12 mouse cellular contexts compared by ENCODE assay signal in the genomic region with DNA sequence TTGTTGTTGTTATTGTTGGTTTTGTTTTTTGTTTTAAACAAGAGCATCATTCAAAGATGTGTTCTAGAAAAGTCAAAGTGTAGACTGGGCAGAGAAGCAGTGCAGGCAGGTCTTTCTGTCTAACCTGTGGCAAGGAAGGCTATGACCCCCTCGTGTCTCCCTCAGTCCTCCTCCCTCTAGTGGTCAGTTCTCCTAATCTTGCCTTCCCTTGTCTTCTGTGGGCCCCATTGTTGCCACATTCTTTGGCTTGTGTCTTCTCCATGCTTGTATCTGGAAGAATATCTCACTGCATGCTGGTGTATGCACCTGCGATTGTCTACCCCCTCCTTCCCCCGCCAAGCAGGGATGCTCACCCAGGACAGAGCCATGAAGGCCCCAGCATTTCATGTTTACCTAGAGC.
A peak's percentile ranks its signal among the peaks of the same experiment; 100 is the strongest.
DNase-seq lines count a peak whose midpoint lies in the region; ATAC-seq and TF ChIP-seq lines count a peak whose summit lies in the region.
"Had no signal": no experiment of that assay in that cellular context is flagged by ENCODE, and none has a peak within 500 bp of the region (broad histone marks: within the 10 kb centered on the region; RNA-seq: fewer than 3 reads in every experiment).

No protein-coding gene starts in this region.

- no peaks in the 10 kb centered on the region for H3K4me1 ChIP-seq in bone marrow, adult 2 months (ENCODE audit: control insufficient read depth, insufficient read depth, low read length)
- H3K4me1 ChIP-seq: embryonic facial prominence, embryonic 13.5 days had no signal

- WGBS in bone marrow, adult 2 months, result 55% methylated on average over 3 of the region's 3 CpGs

- DNase-seq in layer of hippocampus, adult 2 months (ENCODE audit: low spot score in 2 of 2), result no peak
- no peak for DNase-seq in layer of hippocampus, adult 9-11 months
- DNase-seq in 3T3-L1 (ENCODE audit: low read depth, low spot score) (peak; percentile 26), 416B (ENCODE audit: low read depth) (peak; percentile 25)
- no peak for DNase-seq in cerebellum, postnatal 10 days
- DNase-seq: cerebellum, adult 9-10 months; kidney, adult 18-20 months had no signal

- H3K27ac ChIP-seq in layer of hippocampus, adult 2 months, result no peak overlapping the region
- no peak overlapping the region for H3K27ac ChIP-seq in bone marrow, adult 2 months (ENCODE audit: control insufficient read depth, insufficient read depth, low read depth, low read length, poor library complexity)
- H3K27ac ChIP-seq: embryonic facial prominence, embryonic 13.5 days; forebrain, embryonic 12.5 days; limb, embryonic 12.5 days had no signal

- no peak overlapping the region for H3K4me3 ChIP-seq in layer of hippocampus, adult 2 months
- no peak overlapping the region for H3K4me3 ChIP-seq in bone marrow, adult 2 months (replicated peaks; ENCODE audit: control insufficient read depth, low read depth, low read length)
- H3K4me3 ChIP-seq: embryonic facial prominence, embryonic 13.5 days; forebrain, embryonic 12.5 days; limb, embryonic 12.5 days had no signal

- ATAC-seq in activated CD4-positive, CD25-positive, alpha-beta regulatory T cell, adult 4 months, result no peak

- TF ChIP-seq CTCF in layer of hippocampus, adult 2 months (conservative IDR thresholded peaks at IDR 0.05), result peak; percentile 31
- TF ChIP-seq CTCF in bone marrow, adult 2 months (IDR thresholded peaks at IDR 0.05; ENCODE audit: control insufficient read depth, insufficient read depth, low read length), result peak; percentile 16; the same call in 1 of the 2 replicates

- no peak for TF ChIP-seq POLR2A in bone marrow, adult 2 months (IDR thresholded peaks at IDR 0.05; ENCODE audit: borderline replicate concordance, control insufficient read depth, low read depth, low read length)

Comparison
In these comparisons a context has a peak if more than half of its experiments do, and no peak if none do; other contexts are left out.
1. DNase-seq: peak in 3T3-L1 (single experiment) and 416B (single experiment); none in layer of hippocampus, adult 2 months (0 of 2), layer of hippocampus, adult 9-11 months (single experiment) and cerebellum, postnatal 10 days (0 of 2).